Mouse (Mus musculus): ENCODE data around the gene Slc41a1.

Gene Slc41a1

GRCm38 (mm10) chr1:131891436-131891835 lies 64.1 kb downstream of the Slc41a1 start:
- DNase-seq: no peak

Data from kidney, adult 8-10 months (tissue).